Mouse (Mus musculus): ENCODE measurements around the gene Smco3. TPM values are rescaled to one million over a fixed set of nuclear protein-coding genes. Genes with fewer than 3 reads are reported as not detected.

Gene Smco3
- polyA plus RNA-seq, 1 experiment from 2014 or later: not detected

GRCm38 (mm10) chr6:136852348-136852747, 17.1 kb upstream of the Smco3 start:
- no peak for ATAC-seq (replicated peaks; ENCODE audit: extremely low read depth, insufficient read depth, low FRiP score)
- WGBS: 71% methylated on average over 4 of the region's 4 CpGs
- Histone ChIP-seq H3K27ac (ENCODE audit: low read length) (no peak overlapping the region), H3K4me1 (ENCODE audit: control insufficient read depth, insufficient read depth, low read length) (peaks cover 16% of the 10 kb centered on the region), H3K27me3 (ENCODE audit: control insufficient read depth, insufficient read depth, low read length) (no peaks in the 10 kb centered on the region), H3K4me3 (ENCODE audit: low read length) (no peak overlapping the region), H3K4me2 (ENCODE audit: low read depth, low read length) (no peak overlapping the region), H3K36me3 (ENCODE audit: control insufficient read depth, insufficient read depth) (no peaks in the 10 kb centered on the region), H3K9ac (ENCODE audit: low read length) (no peak overlapping the region), H3K9me3 (replicated peaks; ENCODE audit: control insufficient read depth, low read length) (no peaks in the 10 kb centered on the region)

- WGBS: 64% methylated on average over 6 of the region's 6 CpGs
- Histone ChIP-seq H3K4me2 (ENCODE audit: low read depth, low read length) (no peak overlapping the region), H3K9ac (ENCODE audit: low read length) (no peak overlapping the region), H3K4me1 (ENCODE audit: control insufficient read depth, insufficient read depth, low read length) (peaks cover 1% of the 10 kb centered on the region; the same call in 1 of the 2 replicates), H3K36me3 (ENCODE audit: control insufficient read depth, insufficient read depth) (no peaks in the 10 kb centered on the region), H3K4me3 (ENCODE audit: low read length) (no peak overlapping the region), H3K9me3 (replicated peaks; ENCODE audit: control insufficient read depth, low read length) (no peaks in the 10 kb centered on the region), H3K27ac (ENCODE audit: low read length) (no peak overlapping the region), H3K27me3 (ENCODE audit: control insufficient read depth, insufficient read depth, low read length) (no peaks in the 10 kb centered on the region)
- 0 out of 2 replicates have a peak, but pooled peaks have one; percentile 30 for ATAC-seq (replicated peaks; ENCODE audit: extremely low read depth, insufficient read depth, low FRiP score)
These were observed 15.0 kb upstream of the Smco3 start for GRCm38 (mm10) chr6:136850267-136850666.

GRCm38 (mm10) chr6:136848971-136849370, 13.7 kb upstream of the Smco3 start:
- WGBS: 84% methylated on average over 5 of the region's 5 CpGs
- Histone ChIP-seq H3K9me3 (replicated peaks; ENCODE audit: control insufficient read depth, low read length) (no peaks in the 10 kb centered on the region), H3K4me1 (ENCODE audit: control insufficient read depth, insufficient read depth, low read length) (no peaks in the 10 kb centered on the region; the same call in 1 of the 2 replicates), H3K36me3 (ENCODE audit: control insufficient read depth, insufficient read depth) (no peaks in the 10 kb centered on the region), H3K27me3 (ENCODE audit: control insufficient read depth, insufficient read depth, low read length) (no peaks in the 10 kb centered on the region), H3K27ac (ENCODE audit: low read length) (no peak overlapping the region), H3K4me3 (ENCODE audit: low read length) (no peak overlapping the region), H3K9ac (ENCODE audit: low read length) (no peak overlapping the region), H3K4me2 (ENCODE audit: low read depth, low read length) (no peak overlapping the region)
- no peak for ATAC-seq (replicated peaks; ENCODE audit: extremely low read depth, insufficient read depth, low FRiP score)

- no peaks in the 10 kb centered on the region; the same call in 1 of the 2 replicates for H3K4me1 ChIP-seq (ENCODE audit: control insufficient read depth, insufficient read depth, low read length)
- 81% methylated on average over 8 of the region's 8 CpGs for WGBS
- no peaks in the 10 kb centered on the region for H3K9me3 ChIP-seq (replicated peaks; ENCODE audit: control insufficient read depth, low read length)
- H3K27me3 ChIP-seq (ENCODE audit: control insufficient read depth, insufficient read depth, low read length): no peaks in the 10 kb centered on the region
- no peak for ATAC-seq (replicated peaks; ENCODE audit: extremely low read depth, insufficient read depth, low FRiP score)
- no peak overlapping the region for H3K4me2 ChIP-seq (ENCODE audit: low read depth, low read length)
- no peak overlapping the region for H3K9ac ChIP-seq (ENCODE audit: low read length)
- H3K4me3 ChIP-seq (ENCODE audit: low read length): no peak overlapping the region
- H3K27ac ChIP-seq (ENCODE audit: low read length): no peak overlapping the region
- no peaks in the 10 kb centered on the region for H3K36me3 ChIP-seq (ENCODE audit: control insufficient read depth, insufficient read depth)
These were observed 13.1 kb upstream of the Smco3 start for GRCm38 (mm10) chr6:136848399-136848798.

GRCm38 (mm10) chr6:136847790-136848189, 12.5 kb upstream of the Smco3 start:
- no peak overlapping the region for H3K4me2 ChIP-seq (ENCODE audit: low read depth, low read length)
- no peaks in the 10 kb centered on the region for H3K36me3 ChIP-seq (ENCODE audit: control insufficient read depth, insufficient read depth)
- no peak for ATAC-seq (replicated peaks; ENCODE audit: extremely low read depth, insufficient read depth, low FRiP score)
- no peaks in the 10 kb centered on the region for H3K9me3 ChIP-seq (replicated peaks; ENCODE audit: control insufficient read depth, low read length)
- no peak overlapping the region for H3K27ac ChIP-seq (ENCODE audit: low read length)
- H3K27me3 ChIP-seq (ENCODE audit: control insufficient read depth, insufficient read depth, low read length): no peaks in the 10 kb centered on the region
- 27% methylated on average over 2 of the region's 2 CpGs for WGBS
- no peak overlapping the region for H3K9ac ChIP-seq (ENCODE audit: low read length)
- no peak overlapping the region for H3K4me3 ChIP-seq (ENCODE audit: low read length)
- no peaks in the 10 kb centered on the region; the same call in 1 of the 2 replicates for H3K4me1 ChIP-seq (ENCODE audit: control insufficient read depth, insufficient read depth, low read length)

- Histone ChIP-seq H3K36me3 (ENCODE audit: control insufficient read depth, insufficient read depth) (no peaks in the 10 kb centered on the region), H3K4me2 (ENCODE audit: low read depth, low read length) (no peak overlapping the region), H3K4me3 (ENCODE audit: low read length) (no peak overlapping the region), H3K27me3 (ENCODE audit: control insufficient read depth, insufficient read depth, low read length) (no peaks in the 10 kb centered on the region), H3K9me3 (replicated peaks; ENCODE audit: control insufficient read depth, low read length) (no peaks in the 10 kb centered on the region), H3K27ac (ENCODE audit: low read length) (no peak overlapping the region), H3K4me1 (ENCODE audit: control insufficient read depth, insufficient read depth, low read length) (no peaks in the 10 kb centered on the region; the same call in 1 of the 2 replicates), H3K9ac (ENCODE audit: low read length) (no peak overlapping the region)
- 91% methylated on average over 3 of the region's 3 CpGs for WGBS
- ATAC-seq (replicated peaks; ENCODE audit: extremely low read depth, insufficient read depth, low FRiP score): no peak
These were observed 12.0 kb upstream of the Smco3 start for GRCm38 (mm10) chr6:136847267-136847666.

- Histone ChIP-seq H3K9me3 (replicated peaks; ENCODE audit: control insufficient read depth, low read length) (no peaks in the 10 kb centered on the region), H3K27me3 (ENCODE audit: control insufficient read depth, insufficient read depth, low read length) (no peaks in the 10 kb centered on the region), H3K4me1 (ENCODE audit: control insufficient read depth, insufficient read depth, low read length) (no peaks in the 10 kb centered on the region; the same call in 1 of the 2 replicates), H3K4me3 (ENCODE audit: low read length) (no peak overlapping the region), H3K4me2 (ENCODE audit: low read depth, low read length) (no peak overlapping the region), H3K27ac (ENCODE audit: low read length) (no peak overlapping the region), H3K9ac (ENCODE audit: low read length) (no peak overlapping the region), H3K36me3 (ENCODE audit: control insufficient read depth, insufficient read depth) (no peaks in the 10 kb centered on the region)
- no peak for ATAC-seq (replicated peaks; ENCODE audit: extremely low read depth, insufficient read depth, low FRiP score)
- WGBS: 71% methylated on average over 5 of the region's 5 CpGs
These were observed 10.6 kb upstream of the Smco3 start for GRCm38 (mm10) chr6:136845706-136846480.

GRCm38 (mm10) chr6:136844903-136845302, 9.7 kb upstream of the Smco3 start:
- Histone ChIP-seq H3K27me3 (ENCODE audit: control insufficient read depth, insufficient read depth, low read length) (no peaks in the 10 kb centered on the region), H3K4me3 (ENCODE audit: low read length) (no peak overlapping the region), H3K9ac (ENCODE audit: low read length) (no peak overlapping the region), H3K27ac (ENCODE audit: low read length) (no peak overlapping the region), H3K4me2 (ENCODE audit: low read depth, low read length) (no peak overlapping the region), H3K36me3 (ENCODE audit: control insufficient read depth, insufficient read depth) (no peaks in the 10 kb centered on the region), H3K4me1 (ENCODE audit: control insufficient read depth, insufficient read depth, low read length) (no peaks in the 10 kb centered on the region), H3K9me3 (replicated peaks; ENCODE audit: control insufficient read depth, low read length) (no peaks in the 10 kb centered on the region)
- 58% methylated on average over 2 of the region's 2 CpGs for WGBS
- ATAC-seq (replicated peaks; ENCODE audit: extremely low read depth, insufficient read depth, low FRiP score): no peak

- H3K4me3 ChIP-seq (ENCODE audit: low read length): no peak overlapping the region
- no peaks in the 10 kb centered on the region for H3K36me3 ChIP-seq (ENCODE audit: control insufficient read depth, insufficient read depth)
- no peak; the same call in 1 of the 2 replicates for ATAC-seq (replicated peaks; ENCODE audit: extremely low read depth, insufficient read depth, low FRiP score)
- H3K9ac ChIP-seq (ENCODE audit: low read length): no peak overlapping the region
- H3K4me1 ChIP-seq (ENCODE audit: control insufficient read depth, insufficient read depth, low read length): no peaks in the 10 kb centered on the region
- H3K4me2 ChIP-seq (ENCODE audit: low read depth, low read length): no peak overlapping the region
- no peaks in the 10 kb centered on the region for H3K9me3 ChIP-seq (replicated peaks; ENCODE audit: control insufficient read depth, low read length)
- WGBS: 69% methylated on average over 3 of the region's 3 CpGs
- H3K27ac ChIP-seq (ENCODE audit: low read length): no peak overlapping the region
- H3K27me3 ChIP-seq (ENCODE audit: control insufficient read depth, insufficient read depth, low read length): no peaks in the 10 kb centered on the region
These were observed 2.1 kb upstream of the Smco3 start for GRCm38 (mm10) chr6:136837323-136837722.

Data from heart, embryonic 16.5 days (tissue).